In the genomic region with DNA sequence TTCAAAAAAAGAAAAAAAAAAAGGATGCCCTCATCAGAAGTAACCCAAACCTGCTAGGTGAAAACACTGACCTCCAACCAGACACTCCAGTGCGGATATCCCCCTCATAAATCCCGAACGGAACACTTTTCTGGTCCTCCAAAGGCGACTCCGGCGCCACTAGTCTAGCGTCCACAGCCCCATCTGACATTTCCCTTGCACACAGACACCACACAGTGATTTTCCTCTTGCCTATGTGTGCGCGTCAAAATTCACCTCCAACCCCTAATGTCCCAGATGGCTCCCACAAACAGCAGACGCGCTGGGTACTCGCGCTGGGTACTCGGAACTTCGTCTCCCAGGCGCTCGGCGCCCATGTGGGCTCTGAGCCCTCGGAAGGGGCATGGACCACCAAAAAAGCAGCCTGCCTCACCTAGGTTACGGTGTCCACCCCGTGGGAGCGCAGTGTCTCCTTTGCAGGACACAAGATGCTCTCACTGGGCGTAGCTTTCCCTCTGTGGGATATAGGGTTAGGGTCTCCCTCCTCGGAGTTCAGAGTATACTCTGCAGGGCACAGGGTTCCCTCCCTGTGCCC, we compare ENCODE assay signal across 8 mouse cellular contexts. TPM values are rescaled to one million over a fixed set of nuclear protein-coding genes. Genes with fewer than 3 reads are reported as not detected.
DNase-seq lines count a peak whose midpoint lies in the region; ATAC-seq and TF ChIP-seq lines count a peak whose summit lies in the region.

No protein-coding gene starts in this region.

- no peak for ATAC-seq in heart, postnatal 0 days (ENCODE audit: insufficient read depth, low read depth)
- no peak for ATAC-seq in liver, embryonic 12.5 days
- ATAC-seq in megakaryocyte progenitor cell, adult 5-6 weeks (replicated peaks; ENCODE audit: poor library complexity), result no peak

- H3K27ac ChIP-seq in heart, postnatal 0 days (ENCODE audit: low read depth), result no peak overlapping the region
- no peak overlapping the region for H3K27ac ChIP-seq in liver, embryonic 12.5 days

- 11% methylated on average over 24 of the region's 24 CpGs for WGBS in heart, postnatal 0 days
- WGBS in liver, embryonic 12.5 days (ENCODE audit: insufficient replicate concordance), result 18% methylated on average over 24 of the region's 24 CpGs

- intact Hi-C loops in left cerebral cortex, postnatal 36 days (cut with DNase I), result loop anchor here (5.0 to 10.0 kb wide), 3 partner anchors 59 to 168 kb away; partner anchors contain the start of gene Pttg1ip

- H3K4me1 ChIP-seq in heart, postnatal 0 days (ENCODE audit: control insufficient read depth, insufficient read depth), result peaks cover 9% of the 10 kb centered on the region
- H3K4me1 ChIP-seq in liver, embryonic 12.5 days, result peaks cover 23% of the 10 kb centered on the region

- DNase-seq in cerebellum, adult 18-20 months, result peak; percentile 44 to 55
- no peak for DNase-seq in cerebellum, adult 9-11 months
- peak; percentile 11 for DNase-seq in ES-CJ7 (ENCODE audit: low read depth, low spot score)
- no peak for DNase-seq in heart, postnatal 0 days (ENCODE audit: low spot score)
- no peak for DNase-seq in left cerebral cortex, postnatal 36 days (ENCODE audit: low spot score in 2 of 2)
- no peak for DNase-seq in lung, postnatal 10 days

- no peaks in the 10 kb centered on the region for H3K27me3 ChIP-seq in heart, postnatal 0 days (ENCODE audit: control insufficient read depth, insufficient read depth, low read length)
- peaks cover 52% of the 10 kb centered on the region for H3K27me3 ChIP-seq in liver, embryonic 12.5 days (replicated peaks)

- peak overlapping the region; percentile 95 for H3K4me3 ChIP-seq in heart, postnatal 0 days (ENCODE audit: low read depth, low read length)
- H3K4me3 ChIP-seq in liver, embryonic 12.5 days, result peak overlapping the region; percentile 67; the same call in 1 of the 2 replicates

- no peaks in the 10 kb centered on the region for H3K36me3 ChIP-seq in heart, postnatal 0 days (replicated peaks; ENCODE audit: control insufficient read depth, insufficient read depth, low read length)
- no peaks in the 10 kb centered on the region for H3K36me3 ChIP-seq in liver, embryonic 12.5 days

- H3K4me2 ChIP-seq in heart, postnatal 0 days (ENCODE audit: low read depth, low read length), result peak overlapping the region; percentile 90
- H3K4me2 ChIP-seq in liver, embryonic 12.5 days, result peak overlapping the region; percentile 95

- no peaks in the 10 kb centered on the region for H3K9me3 ChIP-seq in heart, postnatal 0 days (replicated peaks; ENCODE audit: control insufficient read depth, low read length)
- no peaks in the 10 kb centered on the region for H3K9me3 ChIP-seq in liver, embryonic 12.5 days (replicated peaks)

- peak overlapping the region; percentile 78; the same call in 1 of the 2 replicates for H3K9ac ChIP-seq in heart, postnatal 0 days (replicated peaks; ENCODE audit: low read depth, low read length)
- no peak overlapping the region for H3K9ac ChIP-seq in liver, embryonic 12.5 days

- TF ChIP-seq EP300 in heart, postnatal 0 days (IDR thresholded peaks at IDR 0.05; ENCODE audit: low read depth), result no peak

- TF ChIP-seq CTCF in heart, postnatal 0 days (IDR thresholded peaks at IDR 0.05; ENCODE audit: low read depth), result no peak

RNA-seq across cellular contexts. Expression of gene Adarb1, which starts 1.3 kb away (rescaled TPM):
- total RNA-seq in heart, postnatal 0 days (2014; rRNA removed; ENCODE audit: low replicate concordance), result 23.7 and 26.9 TPM in 2 replicates
- polyA plus RNA-seq in heart, postnatal 0 days (2015; fragmentation: Nextera tagmentation; extraction: Ambion mirVana), result 7.8 and 8.5 TPM in 2 replicates
- polyA plus RNA-seq in liver, embryonic 12.5 days (2016; fragmentation: Nextera tagmentation; extraction: Ambion mirVana), result 2.9 and 3.2 TPM in 2 replicates
- total RNA-seq in left cerebral cortex, postnatal 36 days (2021), result 100 to 1,000 TPM; 135 to 147 TPM
- 1.6 TPM in 2 replicates for total RNA-seq in megakaryocyte progenitor cell, adult 5-6 weeks (2015)
- total RNA-seq in megakaryocyte progenitor cell, adult 5-6 weeks (2017), result 0.17 and 0.71 TPM in 2 replicates

Comparison
In these comparisons a context has a peak if more than half of its experiments do, and no peak if none do; other contexts are left out.
1. DNase-seq: peak in cerebellum, adult 18-20 months (2 of 2) and ES-CJ7 (single experiment); none in cerebellum, adult 9-11 months (single experiment), heart, postnatal 0 days (single experiment), left cerebral cortex, postnatal 36 days (0 of 2) and lung, postnatal 10 days (single experiment).